Mouse (Mus musculus): Measurements from ENCODE around the gene Rnf150. TPM values are rescaled to one million over a fixed set of nuclear protein-coding genes. Genes with fewer than 3 reads are reported as not detected.

Gene Rnf150
- polyA plus RNA-seq, 1 experiment from 2014 or later = 2.3 TPM

DNA sequence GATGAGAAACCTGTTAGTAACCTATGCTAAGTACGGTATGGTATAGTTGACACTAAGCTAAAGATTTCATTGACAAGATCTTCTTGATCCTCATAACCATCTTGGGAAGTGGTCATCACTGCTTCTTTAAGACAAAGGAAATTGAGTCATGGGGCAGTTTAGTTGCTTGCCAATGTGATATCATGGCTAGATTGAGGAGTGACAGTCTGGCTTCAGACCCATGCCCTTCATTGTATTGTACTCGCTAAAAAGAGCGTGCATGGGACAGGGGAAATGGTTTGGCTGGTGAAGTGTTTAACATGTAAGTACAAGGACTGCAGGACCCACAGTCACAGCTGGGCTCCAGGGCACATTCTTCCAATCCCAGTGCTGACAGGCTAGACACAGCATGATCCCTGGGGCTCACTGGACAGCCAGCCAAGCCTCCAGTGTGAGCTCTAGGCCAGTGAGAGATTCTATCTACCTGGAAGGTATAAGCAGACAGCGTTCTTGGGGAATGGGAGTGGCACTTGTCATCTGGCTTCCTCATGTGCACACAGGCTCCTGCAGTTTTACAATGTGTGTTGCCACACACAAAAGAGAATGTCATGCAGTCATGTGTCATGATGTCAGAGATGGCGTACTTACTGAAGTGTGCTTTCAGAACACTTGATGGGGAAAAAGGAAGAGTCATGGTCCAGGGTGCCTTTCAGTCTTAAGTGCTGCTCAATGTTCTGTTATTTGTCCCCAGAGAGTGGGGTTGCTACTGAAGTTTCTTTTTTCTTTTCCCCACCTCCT lies 54.6 kb downstream of the Rnf150 start:
- Histone ChIP-seq H3K9me3 (replicated peaks) (no peaks in the 10 kb centered on the region), H3K36me3 (no peaks in the 10 kb centered on the region), H3K27me3 (no peaks in the 10 kb centered on the region), H3K4me2 (no peak overlapping the region), H3K4me3 (replicated peaks) (no peak overlapping the region), H3K9ac (no peak overlapping the region), H3K27ac (no peak overlapping the region), H3K4me1 (0 out of 2 replicates have a peak, but pooled peaks cover 6% of the 10 kb centered on the region)
- whole genome bisulfite sequencing = 83% methylated on average over 5 of the region's 5 CpGs
- ATAC-seq (replicated peaks; ENCODE audit: low FRiP score) = no peak

DNA sequence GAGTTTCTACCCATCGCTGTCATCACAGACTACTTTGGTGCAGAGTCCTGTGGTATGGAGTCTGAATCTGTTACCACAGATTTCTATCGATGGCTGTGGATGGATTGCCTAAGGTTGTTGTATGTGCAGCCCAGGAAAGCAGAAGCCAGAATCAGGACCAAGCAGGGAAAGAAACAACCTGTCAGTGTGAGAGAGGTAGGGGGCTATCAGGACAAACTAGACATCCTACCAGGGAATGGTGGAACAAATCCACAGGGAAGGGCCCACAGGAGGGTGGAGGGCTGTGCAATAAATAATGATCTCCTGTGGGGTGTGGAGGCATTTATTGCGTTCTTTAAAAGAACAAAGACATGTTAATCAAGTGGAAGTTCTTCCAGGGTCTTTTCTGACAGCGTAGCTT lies 56.5 kb downstream of the Rnf150 start:
- no peaks in the 10 kb centered on the region for H3K27me3 ChIP-seq
- no peak for ATAC-seq (replicated peaks; ENCODE audit: low FRiP score)
- H3K9ac ChIP-seq = no peak overlapping the region
- 60% methylated on average over 4 of the region's 4 CpGs for WGBS
- H3K4me3 ChIP-seq (replicated peaks) = no peak overlapping the region
- no peak overlapping the region for H3K4me2 ChIP-seq
- H3K9me3 ChIP-seq (replicated peaks) = no peaks in the 10 kb centered on the region
- H3K36me3 ChIP-seq = no peaks in the 10 kb centered on the region
- H3K27ac ChIP-seq = no peak overlapping the region
- H3K4me1 ChIP-seq = 0 out of 2 replicates have a peak, but pooled peaks cover under 1% of the 10 kb centered on the region

DNA sequence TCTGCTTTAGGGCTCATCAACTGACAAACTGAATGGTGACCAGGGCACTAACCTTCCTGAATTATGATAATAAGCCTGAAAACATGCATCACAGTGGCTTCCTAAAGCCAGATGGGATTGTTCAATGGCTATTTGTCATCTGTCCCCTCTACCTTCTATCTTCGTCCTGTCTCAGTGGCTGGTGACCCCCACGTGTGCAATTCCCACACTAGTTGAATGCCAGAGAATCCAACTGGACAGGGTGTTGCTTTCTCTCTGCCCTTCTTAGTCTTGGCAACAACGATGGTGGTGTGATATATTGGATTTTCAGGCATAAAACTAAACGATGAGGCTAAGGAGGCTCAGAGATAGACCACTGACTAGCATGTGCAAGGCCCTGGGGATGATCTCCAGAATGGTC lies 57.0 kb downstream of the Rnf150 start:
- ATAC-seq (replicated peaks; ENCODE audit: low FRiP score) = no peak
- no peaks in the 10 kb centered on the region for H3K4me1 ChIP-seq
- H3K36me3 ChIP-seq = no peaks in the 10 kb centered on the region
- no peak overlapping the region for H3K4me3 ChIP-seq (replicated peaks)
- no peaks in the 10 kb centered on the region for H3K27me3 ChIP-seq
- H3K9me3 ChIP-seq (replicated peaks) = no peaks in the 10 kb centered on the region
- no peak overlapping the region for H3K9ac ChIP-seq
- H3K4me2 ChIP-seq = no peak overlapping the region
- WGBS = 54% methylated on average over 4 of the region's 4 CpGs
- H3K27ac ChIP-seq = no peak overlapping the region

DNA sequence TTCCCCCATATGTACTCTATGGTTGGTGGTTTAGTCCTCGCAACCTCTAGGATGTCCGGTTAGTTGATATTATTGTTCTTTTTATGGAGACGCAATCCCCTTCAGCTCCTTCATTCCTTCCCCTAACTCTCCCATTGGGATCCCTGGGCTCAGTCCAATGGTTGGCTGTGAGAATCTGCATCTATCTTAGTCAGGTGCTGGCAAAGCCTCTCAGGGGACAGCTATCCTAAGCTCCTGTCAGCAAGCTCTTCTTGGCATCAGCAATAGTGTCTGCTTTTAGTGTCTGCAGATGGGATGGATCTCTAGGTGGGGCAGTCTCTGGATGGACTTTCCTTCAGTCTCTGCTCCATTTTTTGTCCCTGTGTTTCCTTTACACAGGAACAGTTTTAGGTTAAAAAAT lies 62.1 kb downstream of the Rnf150 start:
- 91% methylated on average over 3 of the region's 3 CpGs for WGBS
- no peak overlapping the region for H3K27ac ChIP-seq

DNA sequence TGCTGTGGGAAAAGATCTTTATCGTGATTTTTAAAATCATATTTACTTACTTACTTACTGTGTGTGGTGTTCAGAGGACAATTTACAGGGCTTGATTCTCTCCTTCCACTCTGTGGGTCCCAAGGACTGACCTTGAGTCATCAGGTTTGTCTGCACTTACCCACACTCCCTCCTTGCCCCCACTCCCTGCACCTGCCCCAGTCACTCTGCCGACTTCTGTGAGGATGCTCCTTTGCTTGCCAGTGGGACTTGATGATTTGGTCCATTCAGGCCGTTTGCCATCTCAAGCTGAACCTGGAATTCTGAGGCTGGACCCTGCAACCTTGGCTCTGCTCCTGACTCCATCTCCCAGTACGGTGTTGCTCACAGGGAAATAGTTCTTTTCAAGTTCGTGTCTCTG lies 63.4 kb downstream of the Rnf150 start:
- 78% methylated on average over 5 of the region's 5 CpGs for WGBS
- no peak overlapping the region for H3K4me2 ChIP-seq
- no peak overlapping the region for H3K9ac ChIP-seq
- no peaks in the 10 kb centered on the region for H3K9me3 ChIP-seq (replicated peaks)
- H3K27ac ChIP-seq = no peak overlapping the region
- no peaks in the 10 kb centered on the region for H3K4me1 ChIP-seq
- no peak overlapping the region for H3K4me3 ChIP-seq (replicated peaks)
- no peaks in the 10 kb centered on the region for H3K36me3 ChIP-seq
- ATAC-seq (replicated peaks; ENCODE audit: low FRiP score) = no peak
- no peaks in the 10 kb centered on the region for H3K27me3 ChIP-seq

More for the DNA sequence above, 62.1 kb downstream of the Rnf150 start:
- Histone ChIP-seq H3K9me3 (replicated peaks) (no peaks in the 10 kb centered on the region), H3K4me1 (no peaks in the 10 kb centered on the region), H3K36me3 (no peaks in the 10 kb centered on the region), H3K9ac (no peak overlapping the region), H3K27me3 (no peaks in the 10 kb centered on the region), H3K4me2 (no peak overlapping the region), H3K4me3 (replicated peaks) (no peak overlapping the region)
- no peak for ATAC-seq (replicated peaks; ENCODE audit: low FRiP score)

DNA sequence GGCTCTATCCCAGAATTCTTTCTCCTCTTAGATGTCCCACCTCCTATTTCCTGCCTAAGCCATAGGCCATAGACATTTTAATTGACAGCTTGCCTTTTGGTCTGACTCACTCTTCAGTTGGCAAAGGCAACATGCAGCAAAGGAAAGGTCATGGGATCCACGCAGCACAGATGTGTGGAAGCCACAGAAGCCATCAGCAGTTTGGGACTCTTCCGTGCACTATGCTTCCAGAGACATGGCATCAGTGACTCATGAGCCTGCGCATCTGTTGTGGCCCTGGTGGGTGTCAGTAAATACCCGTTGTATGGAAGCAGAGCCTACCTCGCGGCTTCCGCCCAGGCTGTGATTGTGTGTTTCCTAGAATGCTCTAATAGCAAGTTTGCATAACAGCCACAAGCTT lies 68.4 kb downstream of the Rnf150 start:
- Histone ChIP-seq H3K9me3 (replicated peaks) (no peaks in the 10 kb centered on the region), H3K4me1 (no peaks in the 10 kb centered on the region), H3K4me3 (replicated peaks) (no peak overlapping the region), H3K36me3 (no peaks in the 10 kb centered on the region), H3K9ac (no peak overlapping the region), H3K4me2 (no peak overlapping the region), H3K27me3 (no peaks in the 10 kb centered on the region), H3K27ac (no peak overlapping the region)
- 91% methylated on average over 7 of the region's 7 CpGs for WGBS
- no peak for ATAC-seq (replicated peaks; ENCODE audit: low FRiP score)

DNA sequence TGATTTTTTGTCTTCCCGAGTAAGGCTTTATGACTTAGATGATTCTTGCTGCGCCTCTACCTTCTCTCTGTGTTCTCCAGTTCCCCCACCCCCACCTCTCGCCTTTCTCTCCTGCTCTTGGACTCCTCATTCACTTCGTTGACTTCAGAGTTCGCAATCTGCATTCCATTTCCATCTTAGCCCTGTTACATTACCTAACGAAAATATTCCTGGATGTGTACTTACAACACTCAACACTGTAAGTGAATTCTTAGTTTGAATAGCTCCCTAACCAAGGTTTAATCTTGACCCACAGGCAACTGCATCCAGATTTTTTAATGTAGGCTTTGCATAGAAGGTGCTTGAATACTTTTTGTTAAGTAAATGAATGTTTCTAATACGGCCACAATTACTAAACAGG lies 73.0 kb downstream of the Rnf150 start:
- H3K4me3 ChIP-seq (replicated peaks) = no peak overlapping the region
- no peak overlapping the region for H3K27ac ChIP-seq
- no peaks in the 10 kb centered on the region for H3K9me3 ChIP-seq (replicated peaks)
- H3K4me1 ChIP-seq = peaks cover 26% of the 10 kb centered on the region
- no peaks in the 10 kb centered on the region for H3K36me3 ChIP-seq
- H3K27me3 ChIP-seq = no peaks in the 10 kb centered on the region
- no peak for ATAC-seq (replicated peaks; ENCODE audit: low FRiP score)
- WGBS = 79% methylated on average over 7 of the region's 7 CpGs
- no peak overlapping the region for H3K9ac ChIP-seq
- H3K4me2 ChIP-seq = no peak overlapping the region

DNA sequence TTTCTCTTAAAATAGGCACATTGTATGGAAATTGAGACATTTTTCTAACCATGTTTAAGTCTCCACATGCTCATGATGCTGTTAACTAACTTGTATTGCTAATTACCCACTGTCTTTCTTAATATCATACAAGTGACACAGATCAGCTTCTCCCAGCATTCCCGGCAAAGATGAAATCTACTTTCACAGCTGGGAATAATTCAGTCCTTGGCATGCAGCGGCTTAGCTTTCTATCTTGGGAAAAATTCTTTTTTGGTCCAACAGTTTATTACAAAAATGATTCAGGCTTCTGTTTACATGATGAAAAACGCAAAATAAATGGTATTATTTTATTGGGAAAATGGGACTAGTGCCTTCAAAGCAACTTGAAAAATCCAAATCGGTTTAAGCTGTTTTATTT lies 73.7 kb downstream of the Rnf150 start:
- H3K4me1 ChIP-seq = peaks cover 29% of the 10 kb centered on the region
- no peak overlapping the region for H3K27ac ChIP-seq
- WGBS = 72% methylated on average over 4 of the region's 4 CpGs
- H3K9ac ChIP-seq = no peak overlapping the region
- no peaks in the 10 kb centered on the region for H3K36me3 ChIP-seq
- H3K27me3 ChIP-seq = no peaks in the 10 kb centered on the region
- ATAC-seq (replicated peaks; ENCODE audit: low FRiP score) = no peak
- no peaks in the 10 kb centered on the region for H3K9me3 ChIP-seq (replicated peaks)
- no peak overlapping the region for H3K4me2 ChIP-seq
- no peak overlapping the region for H3K4me3 ChIP-seq (replicated peaks)

DNA sequence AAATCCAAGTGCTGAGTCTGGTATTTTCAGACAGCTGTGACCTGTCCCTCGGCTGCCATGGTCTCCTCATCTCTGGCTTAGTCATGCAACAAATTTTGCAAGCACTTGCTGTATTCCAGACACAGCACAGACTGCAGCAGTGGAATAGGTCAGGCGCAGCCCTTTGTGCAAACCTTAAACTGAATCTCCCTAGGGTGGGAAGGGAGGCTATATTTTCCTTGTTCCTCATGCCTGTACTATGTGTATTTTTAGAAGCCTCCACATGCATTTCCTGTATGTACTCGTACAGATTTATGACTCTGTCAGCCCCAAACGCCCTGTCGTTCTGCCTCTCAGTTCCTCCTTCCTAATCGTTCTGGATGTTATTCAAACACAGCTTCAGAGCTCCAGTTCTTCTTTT lies 76.8 kb downstream of the Rnf150 start:
- Histone ChIP-seq H3K27ac (peak overlapping the region; percentile 83), H3K4me2 (peak overlapping the region; percentile 20), H3K36me3 (no peaks in the 10 kb centered on the region), H3K4me3 (replicated peaks) (no peak overlapping the region), H3K27me3 (no peaks in the 10 kb centered on the region), H3K4me1 (peaks cover 49% of the 10 kb centered on the region), H3K9ac (no peak overlapping the region), H3K9me3 (replicated peaks) (no peaks in the 10 kb centered on the region)
- WGBS = 7% methylated on average over 6 of the region's 6 CpGs
- peak; percentile 92 for ATAC-seq (replicated peaks; ENCODE audit: low FRiP score)

DNA sequence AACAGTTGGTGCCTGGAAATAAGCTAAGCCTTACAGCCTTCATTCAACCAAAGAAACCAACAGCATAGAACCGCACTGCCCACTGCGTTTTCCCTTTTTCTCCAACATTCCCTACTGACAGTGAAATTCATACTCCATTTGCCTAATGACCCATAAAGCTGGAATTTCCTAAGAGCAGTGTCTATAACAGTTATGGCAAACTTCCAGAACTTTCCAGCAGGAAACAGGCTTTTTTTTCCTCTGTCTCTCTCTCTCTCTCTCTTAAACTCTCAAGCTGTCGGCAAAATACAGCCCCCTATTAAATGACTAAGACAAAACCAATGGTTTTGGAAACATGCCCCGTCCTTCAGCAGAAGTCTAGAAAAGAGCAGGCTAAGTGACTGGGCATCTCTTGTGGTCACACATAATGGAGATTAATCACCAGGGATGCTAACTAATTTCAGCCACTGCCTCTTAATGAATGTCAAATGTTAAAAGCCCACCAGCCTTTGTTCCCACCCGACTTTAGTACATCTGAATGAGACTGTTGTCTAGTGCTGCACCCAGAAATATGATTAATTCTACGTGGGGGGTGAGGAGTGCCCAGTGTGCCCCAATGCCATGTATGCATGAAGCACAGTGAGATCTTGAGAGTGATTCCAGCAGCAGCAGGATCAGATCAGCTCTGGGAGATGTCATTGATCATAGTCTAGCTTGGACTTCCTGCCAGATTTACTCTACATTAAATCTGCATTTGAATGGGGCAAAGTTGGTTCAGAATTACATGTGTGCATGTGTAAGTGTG lies 80.3 kb downstream of the Rnf150 start:
- H3K4me2 ChIP-seq = no peak overlapping the region
- peaks cover 49% of the 10 kb centered on the region for H3K4me1 ChIP-seq
- 17% methylated on average over 6 of the region's 6 CpGs for WGBS
- no peak overlapping the region for H3K9ac ChIP-seq
- H3K9me3 ChIP-seq (replicated peaks) = no peaks in the 10 kb centered on the region
- ATAC-seq (replicated peaks; ENCODE audit: low FRiP score) = peak; percentile 43
- H3K4me3 ChIP-seq (replicated peaks) = no peak overlapping the region
- no peaks in the 10 kb centered on the region for H3K27me3 ChIP-seq
- H3K36me3 ChIP-seq = no peaks in the 10 kb centered on the region
- H3K27ac ChIP-seq = peak overlapping the region; percentile 70

DNA sequence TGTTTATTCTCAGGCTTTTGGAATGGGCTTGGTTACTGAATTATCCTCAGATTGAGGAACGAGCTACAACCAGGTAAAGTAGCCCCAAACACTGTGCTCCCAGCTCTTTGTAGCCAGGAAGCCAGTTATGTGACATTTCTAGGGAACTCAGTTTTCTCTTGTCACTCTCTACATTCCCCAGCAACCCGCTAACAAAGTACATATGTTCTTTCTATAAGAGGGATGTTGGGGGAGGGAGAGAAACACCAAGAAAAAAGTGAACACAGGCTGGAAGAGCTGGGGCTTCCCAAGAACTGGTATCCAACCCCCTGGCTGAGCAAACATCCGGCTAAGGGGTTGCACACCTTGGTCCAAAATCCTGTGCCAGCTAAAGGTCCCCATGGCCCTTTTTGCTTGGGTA lies 82.7 kb downstream of the Rnf150 start:
- peaks cover 30% of the 10 kb centered on the region for H3K4me1 ChIP-seq
- 80% methylated on average over 3 of the region's 3 CpGs for WGBS
- ATAC-seq (replicated peaks; ENCODE audit: low FRiP score) = no peak
- no peak overlapping the region for H3K9ac ChIP-seq
- no peaks in the 10 kb centered on the region for H3K9me3 ChIP-seq (replicated peaks)
- H3K4me3 ChIP-seq (replicated peaks) = no peak overlapping the region
- H3K27me3 ChIP-seq = no peaks in the 10 kb centered on the region
- H3K4me2 ChIP-seq = no peak overlapping the region
- H3K27ac ChIP-seq = no peak overlapping the region
- no peaks in the 10 kb centered on the region for H3K36me3 ChIP-seq

DNA sequence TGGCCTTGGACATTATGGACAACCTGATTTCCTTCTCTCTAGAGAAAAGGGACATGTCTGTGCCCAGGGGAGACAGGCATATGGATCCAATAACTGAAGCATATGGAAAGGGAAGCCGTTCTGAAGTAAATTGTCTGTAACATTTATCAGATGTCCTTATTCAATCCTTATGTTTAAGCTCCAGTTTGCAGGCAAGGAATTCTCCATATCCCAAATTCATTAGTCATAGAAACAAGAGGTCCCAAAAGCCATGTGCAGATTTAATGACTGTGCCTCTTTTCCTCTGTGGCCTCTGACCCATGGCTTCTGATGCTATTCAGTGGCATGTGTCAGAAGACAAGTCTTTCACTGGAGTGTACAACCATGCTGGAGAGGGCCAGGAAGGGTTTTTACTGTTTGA lies 83.5 kb downstream of the Rnf150 start:
- no peak overlapping the region for H3K27ac ChIP-seq
- H3K9me3 ChIP-seq (replicated peaks) = no peaks in the 10 kb centered on the region
- H3K36me3 ChIP-seq = no peaks in the 10 kb centered on the region
- WGBS = 68% methylated on average over 1 of the region's 1 CpGs
- ATAC-seq (replicated peaks; ENCODE audit: low FRiP score) = no peak
- H3K27me3 ChIP-seq = no peaks in the 10 kb centered on the region
- no peak overlapping the region for H3K4me2 ChIP-seq
- H3K4me3 ChIP-seq (replicated peaks) = no peak overlapping the region
- peaks cover 25% of the 10 kb centered on the region for H3K4me1 ChIP-seq
- no peak overlapping the region for H3K9ac ChIP-seq
